Mouse (Mus musculus): ENCODE measurements at regions not wholly inside any gene's neighbourhood (a gene's known extent, or its start where the extent isn't known, plus 50 kb on each side); places are given as distances from the start of the nearest gene placed in this dataset.

GRCm38 (mm10) chr16:24215353-24215752 lies 178.0 kb upstream of the Lpp start:
- DNase-seq: no peak

- DNase-seq: no peak
Observed at GRCm38 (mm10) chr16:24213577-24213976, 179.7 kb upstream of the Lpp start.

GRCm38 (mm10) chr16:24212702-24213101 lies 180.6 kb upstream of the Lpp start:
- DNase-seq: no peak

- DNase-seq: no peak
Observed at GRCm38 (mm10) chr16:24211588-24211987, 181.7 kb upstream of the Lpp start.

GRCm38 (mm10) chr16:24208876-24209275 lies 184.4 kb upstream of the Lpp start:
- DNase-seq: no peak

GRCm38 (mm10) chr16:24208118-24208517 lies 185.2 kb upstream of the Lpp start:
- no peak for DNase-seq

- DNase-seq: no peak
Observed at GRCm38 (mm10) chr16:24207056-24207455, 186.3 kb upstream of the Lpp start.

GRCm38 (mm10) chr16:24206461-24206861 lies 186.8 kb upstream of the Lpp start:
- DNase-seq: no peak

GRCm38 (mm10) chr16:24205594-24205993 lies 187.7 kb upstream of the Lpp start:
- no peak for DNase-seq

- DNase-seq: no peak
Observed at GRCm38 (mm10) chr16:24204064-24204730, 189.1 kb upstream of the Lpp start.

GRCm38 (mm10) chr16:24202653-24203052 lies 190.7 kb upstream of the Lpp start:
- DNase-seq: no peak

GRCm38 (mm10) chr16:24201455-24201854 lies 191.9 kb upstream of the Lpp start:
- no peak for DNase-seq

- DNase-seq: no peak
Observed at GRCm38 (mm10) chr16:24200200-24200599, 193.1 kb upstream of the Lpp start.

- DNase-seq: peak; percentile 71
Observed at GRCm38 (mm10) chr16:24199408-24200167, 193.7 kb upstream of the Lpp start.

GRCm38 (mm10) chr16:24198291-24198690 lies 195.0 kb upstream of the Lpp start:
- DNase-seq: peak; percentile 41 to 63

GRCm38 (mm10) chr16:24197618-24198017 lies 195.7 kb upstream of the Lpp start:
- no peak for DNase-seq

GRCm38 (mm10) chr16:24193945-24194344 lies 199.4 kb upstream of the Lpp start:
- DNase-seq: no peak

- no peak for DNase-seq
Observed at GRCm38 (mm10) chr16:24193251-24193873, 199.9 kb upstream of the Lpp start.

- DNase-seq: no peak
Observed at GRCm38 (mm10) chr16:24192013-24192412, 201.3 kb upstream of the Lpp start.

- DNase-seq: no peak
Observed at GRCm38 (mm10) chr16:24187131-24187530, 198.5 kb upstream of the Bcl6 start.

GRCm38 (mm10) chr16:24185989-24186388 lies 197.3 kb upstream of the Bcl6 start:
- DNase-seq: no peak

GRCm38 (mm10) chr16:24184846-24185245 lies 196.2 kb upstream of the Bcl6 start:
- DNase-seq: no peak

- peak; percentile 74 to 76 for DNase-seq
Observed at GRCm38 (mm10) chr16:24183216-24183615, 194.6 kb upstream of the Bcl6 start.

Measured in adrenal gland, postnatal 36 days (tissue).